Mouse (Mus musculus) brain, embryonic 14.5 days (tissue): ENCODE results near the gene Cdk14.

Experiments
- CTCF ChIP-seq: fragments of 200-500 bp; IDR thresholded peaks from 2 replicates; pipeline ENCODE4 v1.5.1; 2012; ENCODE audit warnings: inconsistent platforms, mild to moderate bottlenecking, moderate library complexity, borderline replicate concordance; ENCODE audit not compliant: insufficient read depth, insufficient read length; ENCODE audit errors: extremely low read depth
- POLR2A ChIP-seq: fragments of 200-500 bp; IDR thresholded peaks from 2 replicates; pipeline ENCODE4 v1.6.1; 2012; ENCODE audit warnings: mild to moderate bottlenecking, inconsistent platforms, borderline replicate concordance; ENCODE audit not compliant: poor library complexity, insufficient read depth, insufficient read length, severe bottlenecking; ENCODE audit errors: extremely low read depth

- TF ChIP-seq CTCF (no peak), POLR2A (no peak)
Measured at GRCm38 (mm10) chr5:4948090-4948954, 471.8 kb downstream of the Cdk14 start.
